Mouse (Mus musculus): ENCODE measurements at regions not wholly inside any gene's neighbourhood (a gene's known extent, or its start where the extent isn't known, plus 50 kb on each side); places are given as distances from the start of the nearest gene placed in this dataset.

DNA sequence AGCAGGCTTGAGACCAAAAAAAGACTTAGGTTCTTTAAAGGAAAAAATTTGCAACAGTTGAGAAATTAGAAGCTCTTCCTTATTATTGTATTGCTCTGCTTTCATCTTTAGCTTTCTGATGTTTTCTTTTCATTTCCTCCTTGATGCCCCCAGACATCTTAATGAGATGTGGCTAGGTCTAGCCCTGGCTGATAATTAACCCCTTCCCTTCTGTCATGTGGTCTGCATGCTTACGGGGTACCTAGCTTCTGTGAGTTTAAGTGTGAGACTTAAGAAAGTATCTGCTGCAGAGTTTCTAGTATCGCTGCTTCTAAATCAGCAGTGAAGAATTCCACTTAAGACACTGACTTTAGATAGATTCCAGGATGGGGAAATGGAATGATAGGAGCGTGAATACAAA is 215.8 kb upstream of the Snx7 start:
- no peaks in the 10 kb centered on the region for H3K9me3 ChIP-seq (ENCODE audit: low read length)
- no peak overlapping the region for H3K4me3 ChIP-seq (replicated peaks; ENCODE audit: low read length)
- H3K27me3 ChIP-seq (ENCODE audit: insufficient read depth, low read length), result no peaks in the 10 kb centered on the region
- no peaks in the 10 kb centered on the region for H3K36me3 ChIP-seq (ENCODE audit: insufficient read depth, low read length)
- H3K4me1 ChIP-seq (replicated peaks; ENCODE audit: low read depth, low read length), result no peaks in the 10 kb centered on the region
- TF ChIP-seq NANOG (IDR thresholded peaks at IDR 0.05; ENCODE audit: borderline replicate concordance, low read length), result no peak
- no peak for TF ChIP-seq CTCF (conservative IDR thresholded peaks at IDR 0.05; ENCODE audit: low read length)
- TF ChIP-seq POU5F1 (IDR thresholded peaks at IDR 0.05; ENCODE audit: borderline replicate concordance, low read length), result no peak

DNA sequence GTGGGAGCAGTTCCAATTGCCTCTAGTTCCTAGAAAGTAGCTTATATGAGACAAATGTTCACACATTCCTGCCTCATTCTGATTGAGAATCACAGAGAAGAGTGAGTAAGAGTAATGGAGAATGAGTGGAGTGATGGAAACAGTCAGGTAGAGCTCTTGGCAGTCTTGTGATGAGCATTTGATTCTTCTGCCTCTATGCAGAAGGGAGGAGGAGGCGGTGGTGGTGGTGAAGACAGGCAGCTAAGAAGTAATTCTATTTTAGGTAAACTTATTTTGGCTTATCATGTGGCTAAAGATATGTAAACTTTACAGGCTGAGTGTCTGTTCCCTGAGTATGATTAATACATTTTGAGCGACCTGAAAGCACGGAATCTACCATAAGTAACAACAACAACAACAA is 203.6 kb upstream of the Snx7 start:
- H3K4me1 ChIP-seq (replicated peaks; ENCODE audit: low read depth, low read length), result no peaks in the 10 kb centered on the region
- H3K4me3 ChIP-seq (replicated peaks; ENCODE audit: low read length), result no peak overlapping the region
- H3K9me3 ChIP-seq (ENCODE audit: low read length), result no peaks in the 10 kb centered on the region
- no peaks in the 10 kb centered on the region for H3K36me3 ChIP-seq (ENCODE audit: insufficient read depth, low read length)
- TF ChIP-seq POU5F1 (IDR thresholded peaks at IDR 0.05; ENCODE audit: borderline replicate concordance, low read length), result no peak
- TF ChIP-seq CTCF (conservative IDR thresholded peaks at IDR 0.05; ENCODE audit: low read length), result no peak
- no peak for TF ChIP-seq NANOG (IDR thresholded peaks at IDR 0.05; ENCODE audit: borderline replicate concordance, low read length)
- no peaks in the 10 kb centered on the region for H3K27me3 ChIP-seq (ENCODE audit: insufficient read depth, low read length)

DNA sequence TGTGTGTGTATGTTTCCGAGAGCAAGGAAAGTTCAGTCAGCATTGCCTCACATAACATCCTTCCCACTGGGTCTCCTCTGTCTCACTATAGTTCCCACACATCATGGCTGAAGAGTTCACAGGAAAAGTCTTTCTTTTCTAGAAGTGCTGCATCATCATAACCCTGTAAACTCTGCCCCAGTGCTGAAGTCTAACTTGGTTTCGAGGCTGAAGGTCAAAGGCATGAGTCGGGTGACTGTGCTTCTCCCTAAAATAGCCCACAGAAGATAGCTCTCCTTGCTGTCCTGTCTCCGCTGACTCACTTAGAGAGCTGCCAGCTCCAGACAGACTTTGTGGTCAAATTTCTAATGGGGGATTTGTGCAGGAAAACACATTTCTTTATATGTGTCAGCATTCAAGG is 201.4 kb upstream of the Snx7 start:
- no peak for TF ChIP-seq CTCF (conservative IDR thresholded peaks at IDR 0.05; ENCODE audit: low read length)
- TF ChIP-seq NANOG (IDR thresholded peaks at IDR 0.05; ENCODE audit: borderline replicate concordance, low read length), result no peak
- no peak for TF ChIP-seq POU5F1 (IDR thresholded peaks at IDR 0.05; ENCODE audit: borderline replicate concordance, low read length)

DNA sequence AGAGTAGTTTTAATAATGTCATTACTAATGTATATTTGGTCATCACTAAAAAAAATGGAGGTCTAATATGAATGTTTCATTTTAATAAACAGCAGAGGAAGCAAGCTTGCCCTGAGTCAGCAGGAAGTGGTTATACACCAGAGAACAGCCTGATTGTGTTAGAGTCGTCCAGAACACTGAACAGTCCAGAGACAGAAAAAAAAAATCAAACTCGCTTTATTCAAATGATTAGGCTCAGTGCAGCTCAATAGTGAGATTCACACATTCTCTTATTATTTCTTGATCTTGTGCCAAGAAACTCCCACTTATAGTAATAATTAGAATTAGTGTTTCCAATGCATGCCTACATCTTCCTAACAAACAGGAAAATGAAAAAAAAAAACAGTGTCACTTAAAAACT is 194.9 kb upstream of the Snx7 start:
- no peaks in the 10 kb centered on the region for H3K9me3 ChIP-seq (ENCODE audit: low read length)
- no peaks in the 10 kb centered on the region for H3K27me3 ChIP-seq (ENCODE audit: insufficient read depth, low read length)
- H3K4me1 ChIP-seq (replicated peaks; ENCODE audit: low read depth, low read length), result no peaks in the 10 kb centered on the region
- no peak overlapping the region for H3K4me3 ChIP-seq (replicated peaks; ENCODE audit: low read length)
- TF ChIP-seq NANOG (IDR thresholded peaks at IDR 0.05; ENCODE audit: borderline replicate concordance, low read length) (no peak), CTCF (conservative IDR thresholded peaks at IDR 0.05; ENCODE audit: low read length) (no peak), POU5F1 (IDR thresholded peaks at IDR 0.05; ENCODE audit: borderline replicate concordance, low read length) (no peak)
- H3K36me3 ChIP-seq (ENCODE audit: insufficient read depth, low read length), result no peaks in the 10 kb centered on the region

More for the DNA sequence above, 201.4 kb upstream of the Snx7 start:
- H3K9me3 ChIP-seq (ENCODE audit: low read length), result no peaks in the 10 kb centered on the region
- no peaks in the 10 kb centered on the region for H3K27me3 ChIP-seq (ENCODE audit: insufficient read depth, low read length)
- no peaks in the 10 kb centered on the region for H3K4me1 ChIP-seq (replicated peaks; ENCODE audit: low read depth, low read length)
- H3K4me3 ChIP-seq (replicated peaks; ENCODE audit: low read length), result no peak overlapping the region
- H3K36me3 ChIP-seq (ENCODE audit: insufficient read depth, low read length), result no peaks in the 10 kb centered on the region

DNA sequence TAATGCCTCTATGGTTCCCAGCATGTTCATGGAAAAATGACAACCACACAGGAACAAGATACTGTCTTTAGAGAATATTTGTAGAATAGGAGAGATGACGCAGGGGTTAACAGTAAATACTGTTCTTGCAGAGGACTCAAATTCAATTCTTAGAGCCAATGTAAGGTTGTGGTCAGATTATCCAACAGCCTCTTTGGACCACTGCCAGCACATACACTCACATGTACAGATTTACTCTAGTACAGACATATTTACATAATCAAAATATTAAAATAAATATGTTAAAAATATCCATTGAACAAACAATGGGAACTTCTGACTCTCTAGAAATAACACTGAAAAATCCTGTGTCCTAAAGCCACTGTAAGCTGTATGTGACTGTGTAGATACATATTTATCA is 193.8 kb upstream of the Snx7 start:
- H3K27me3 ChIP-seq (ENCODE audit: insufficient read depth, low read length), result no peaks in the 10 kb centered on the region
- H3K9me3 ChIP-seq (ENCODE audit: low read length), result no peaks in the 10 kb centered on the region
- no peaks in the 10 kb centered on the region for H3K36me3 ChIP-seq (ENCODE audit: insufficient read depth, low read length)
- H3K4me1 ChIP-seq (replicated peaks; ENCODE audit: low read depth, low read length), result no peaks in the 10 kb centered on the region
- TF ChIP-seq NANOG (IDR thresholded peaks at IDR 0.05; ENCODE audit: borderline replicate concordance, low read length), result no peak
- TF ChIP-seq POU5F1 (IDR thresholded peaks at IDR 0.05; ENCODE audit: borderline replicate concordance, low read length), result no peak
- TF ChIP-seq CTCF (conservative IDR thresholded peaks at IDR 0.05; ENCODE audit: low read length), result no peak
- no peak overlapping the region for H3K4me3 ChIP-seq (replicated peaks; ENCODE audit: low read length)

DNA sequence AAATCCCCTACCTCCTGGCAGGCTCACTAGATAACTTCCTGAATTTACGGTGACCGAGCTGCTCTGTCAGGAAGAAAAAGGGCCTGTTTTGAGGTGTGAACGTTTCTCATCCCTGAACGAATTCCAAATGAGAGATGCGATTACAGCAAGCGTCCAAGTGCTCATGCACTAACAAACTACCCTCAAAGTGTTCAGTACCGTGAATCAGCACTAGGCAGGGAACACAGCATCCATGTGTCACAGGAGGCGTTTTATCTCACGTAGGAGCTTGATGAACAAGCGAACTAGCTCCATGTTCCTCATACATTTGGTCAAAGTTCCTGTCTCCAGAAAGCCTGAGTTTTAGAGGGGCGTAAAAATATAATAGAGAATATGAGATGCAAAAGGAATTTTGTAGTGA is 178.3 kb upstream of the Snx7 start:
- H3K4me1 ChIP-seq (replicated peaks; ENCODE audit: low read depth, low read length), result no peaks in the 10 kb centered on the region
- H3K9me3 ChIP-seq (ENCODE audit: low read length), result no peaks in the 10 kb centered on the region
- H3K4me3 ChIP-seq (replicated peaks; ENCODE audit: low read length), result no peak overlapping the region
- no peaks in the 10 kb centered on the region for H3K36me3 ChIP-seq (ENCODE audit: insufficient read depth, low read length)
- TF ChIP-seq CTCF (conservative IDR thresholded peaks at IDR 0.05; ENCODE audit: low read length) (no peak), POU5F1 (IDR thresholded peaks at IDR 0.05; ENCODE audit: borderline replicate concordance, low read length) (no peak), NANOG (IDR thresholded peaks at IDR 0.05; ENCODE audit: borderline replicate concordance, low read length) (no peak)
- H3K27me3 ChIP-seq (ENCODE audit: insufficient read depth, low read length), result no peaks in the 10 kb centered on the region

DNA sequence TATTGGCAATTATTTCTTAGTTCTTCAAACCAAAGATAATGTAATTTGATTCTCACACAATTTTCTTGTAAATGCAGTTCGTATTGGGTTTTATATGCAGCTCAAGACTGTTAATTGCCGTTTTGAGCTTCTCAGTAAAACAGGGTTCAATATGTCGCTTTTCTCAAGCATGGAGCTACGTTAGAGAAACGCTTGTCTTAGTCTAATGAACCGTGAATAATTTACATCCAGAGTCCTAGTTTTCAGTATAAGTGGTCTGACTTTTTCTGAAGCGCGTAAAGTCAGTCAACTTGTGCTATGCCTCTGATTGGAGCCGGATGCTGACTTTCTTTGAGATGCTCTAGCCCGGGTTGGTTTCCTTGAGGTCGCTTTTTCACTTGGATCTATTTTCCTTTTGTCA is 177.8 kb upstream of the Snx7 start:
- Histone ChIP-seq H3K9me3 (ENCODE audit: low read length) (no peaks in the 10 kb centered on the region), H3K36me3 (ENCODE audit: insufficient read depth, low read length) (no peaks in the 10 kb centered on the region), H3K4me3 (replicated peaks; ENCODE audit: low read length) (no peak overlapping the region), H3K4me1 (replicated peaks; ENCODE audit: low read depth, low read length) (no peaks in the 10 kb centered on the region), H3K27me3 (ENCODE audit: insufficient read depth, low read length) (no peaks in the 10 kb centered on the region)
- no peak for TF ChIP-seq CTCF (conservative IDR thresholded peaks at IDR 0.05; ENCODE audit: low read length)
- no peak for TF ChIP-seq NANOG (IDR thresholded peaks at IDR 0.05; ENCODE audit: borderline replicate concordance, low read length)
- TF ChIP-seq POU5F1 (IDR thresholded peaks at IDR 0.05; ENCODE audit: borderline replicate concordance, low read length), result no peak

DNA sequence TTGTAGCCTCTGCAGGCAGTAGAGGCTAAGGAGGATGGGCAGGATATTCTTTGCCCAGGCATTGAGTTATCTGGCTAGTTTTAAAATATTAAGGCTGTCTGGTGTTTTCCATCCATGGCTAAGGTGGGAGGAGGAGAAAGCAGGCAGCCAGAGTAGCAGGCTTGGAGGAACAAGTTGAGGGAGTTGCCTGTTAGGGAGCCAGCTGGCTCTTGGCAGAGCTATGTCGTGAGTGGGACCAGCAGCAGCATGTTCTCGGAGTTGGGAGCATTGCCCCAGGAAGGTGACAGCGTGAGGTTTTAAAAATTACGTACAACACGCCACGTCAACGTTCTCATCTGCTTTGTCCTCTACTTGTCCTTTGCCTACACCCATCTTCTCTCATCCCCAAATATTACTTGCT is 167.8 kb upstream of the Snx7 start:
- H3K27me3 ChIP-seq (ENCODE audit: insufficient read depth, low read length), result no peaks in the 10 kb centered on the region
- no peaks in the 10 kb centered on the region for H3K36me3 ChIP-seq (ENCODE audit: insufficient read depth, low read length)
- TF ChIP-seq CTCF (conservative IDR thresholded peaks at IDR 0.05; ENCODE audit: low read length), result no peak
- no peak for TF ChIP-seq POU5F1 (IDR thresholded peaks at IDR 0.05; ENCODE audit: borderline replicate concordance, low read length)
- no peak for TF ChIP-seq NANOG (IDR thresholded peaks at IDR 0.05; ENCODE audit: borderline replicate concordance, low read length)
- no peaks in the 10 kb centered on the region for H3K9me3 ChIP-seq (ENCODE audit: low read length)
- H3K4me3 ChIP-seq (replicated peaks; ENCODE audit: low read length), result no peak overlapping the region
- no peaks in the 10 kb centered on the region for H3K4me1 ChIP-seq (replicated peaks; ENCODE audit: low read depth, low read length)

DNA sequence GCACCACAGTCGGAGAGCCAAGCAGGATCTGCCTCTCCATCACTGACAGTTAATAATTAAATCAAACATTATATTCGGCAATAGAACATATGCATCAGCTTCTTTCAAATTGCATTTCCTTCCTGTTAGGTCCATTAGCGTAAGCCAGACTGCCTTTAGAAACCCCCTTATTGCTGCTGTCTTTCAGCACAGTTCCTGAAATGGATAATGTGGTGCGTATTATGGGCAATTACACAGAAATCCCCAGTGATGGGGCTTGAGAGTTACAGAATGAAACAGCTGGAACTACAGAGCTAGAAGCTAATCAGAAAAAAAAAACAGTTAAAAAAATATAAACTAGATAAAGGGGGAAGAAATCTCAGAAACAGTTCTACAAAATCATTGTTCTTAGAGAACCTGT is 126.7 kb upstream of the Snx7 start:
- TF ChIP-seq NANOG (IDR thresholded peaks at IDR 0.05; ENCODE audit: borderline replicate concordance, low read length), result no peak
- no peak for TF ChIP-seq CTCF (conservative IDR thresholded peaks at IDR 0.05; ENCODE audit: low read length)
- TF ChIP-seq POU5F1 (IDR thresholded peaks at IDR 0.05; ENCODE audit: borderline replicate concordance, low read length), result no peak
- H3K4me1 ChIP-seq (replicated peaks; ENCODE audit: low read depth, low read length), result no peaks in the 10 kb centered on the region
- H3K36me3 ChIP-seq (ENCODE audit: insufficient read depth, low read length), result no peaks in the 10 kb centered on the region
- no peaks in the 10 kb centered on the region for H3K9me3 ChIP-seq (ENCODE audit: low read length)
- H3K4me3 ChIP-seq (replicated peaks; ENCODE audit: low read length), result no peak overlapping the region
- no peaks in the 10 kb centered on the region for H3K27me3 ChIP-seq (ENCODE audit: insufficient read depth, low read length)

All from E14TG2a.4 (cell line).